Mouse (Mus musculus): ENCODE data around the gene Taar8a. TPM values are rescaled to one million over a fixed set of nuclear protein-coding genes. Genes with fewer than 3 reads are reported as not detected.
"Not testable (repeated sequence)": the region's sequence is repeated elsewhere in the genome, so short reads cannot be mapped to it uniquely, and the experiment has no call there.

Taar8a gene
- polyA plus RNA-seq (2016; fragmentation: Nextera tagmentation; extraction: Ambion mirVana) = not detected in 2 replicates

- not testable (repeated sequence) for H3K9me3 ChIP-seq; H3K36me3 ChIP-seq (replicated peaks); H3K4me1 ChIP-seq; DNase-seq (ENCODE audit: low spot score); H3K27ac ChIP-seq (replicated peaks); H3K4me3 ChIP-seq; H3K27me3 ChIP-seq (replicated peaks; ENCODE audit: low read depth, poor library complexity, severe bottlenecking)
- 84% methylated on average over 2 of the region's 4 CpGs for WGBS
Measured at GRCm38 (mm10) chr10:24076200-24076599, at the start of gene Taar8a. Taar8a (plus strand) TSS chr10:24076500.

GRCm38 (mm10) chr10:24026922-24027321 is 49.4 kb upstream of the Taar8a start, which contains the start of gene Taar7d:
Taar7d (plus strand) TSS chr10:24027222.
- no peaks in the 10 kb centered on the region for H3K4me1 ChIP-seq
- H3K4me3 ChIP-seq = no peak within 1 kb of the TSS

GRCm38 (mm10) chr10:24031347-24031746 is 45.0 kb upstream of the Taar8a start:
- no peaks in the 10 kb centered on the region for H3K9me3 ChIP-seq
- no peaks in the 10 kb centered on the region for H3K4me1 ChIP-seq
- no peaks in the 10 kb centered on the region for H3K36me3 ChIP-seq (replicated peaks)
- no peak overlapping the region for H3K27ac ChIP-seq (replicated peaks)
- H3K27me3 ChIP-seq (replicated peaks; ENCODE audit: low read depth, poor library complexity, severe bottlenecking) = no peaks in the 10 kb centered on the region
- H3K4me3 ChIP-seq = no peak overlapping the region
- DNase-seq (ENCODE audit: low spot score) = no peak

More at GRCm38 (mm10) chr10:24026922-24027321, 49.4 kb upstream of the Taar8a start, which contains the start of gene Taar7d:
- Histone ChIP-seq H3K36me3 (replicated peaks) (no peaks in the 10 kb centered on the region), H3K27ac (replicated peaks) (no peak within 1 kb of the TSS), H3K27me3 (replicated peaks; ENCODE audit: low read depth, poor library complexity, severe bottlenecking) (no peaks in the 10 kb centered on the region), H3K9me3 (no peaks in the 10 kb centered on the region)
- DNase-seq (ENCODE audit: low spot score) = no peak

GRCm38 (mm10) chr10:24037314-24037713 is 39.0 kb upstream of the Taar8a start, which contains the start of gene Taar7e:
Taar7e (plus strand) TSS chr10:24037614.
- H3K9me3 ChIP-seq = no peaks in the 10 kb centered on the region
- H3K27ac ChIP-seq (replicated peaks) = no peak within 1 kb of the TSS
- H3K4me3 ChIP-seq = no peak within 1 kb of the TSS
- no peaks in the 10 kb centered on the region for H3K4me1 ChIP-seq
- WGBS = 89% methylated on average over 2 of the region's 2 CpGs
- H3K27me3 ChIP-seq (replicated peaks; ENCODE audit: low read depth, poor library complexity, severe bottlenecking) = no peaks in the 10 kb centered on the region
- DNase-seq (ENCODE audit: low spot score) = no peak
- no peaks in the 10 kb centered on the region for H3K36me3 ChIP-seq (replicated peaks)

- DNase-seq (ENCODE audit: low spot score) = no peak
- Histone ChIP-seq H3K4me1 (no peaks in the 10 kb centered on the region), H3K9me3 (no peaks in the 10 kb centered on the region), H3K4me3 (no peak overlapping the region), H3K36me3 (replicated peaks) (no peaks in the 10 kb centered on the region), H3K27me3 (replicated peaks; ENCODE audit: low read depth, poor library complexity, severe bottlenecking) (no peaks in the 10 kb centered on the region), H3K27ac (replicated peaks) (no peak overlapping the region)
- WGBS = 66% methylated on average over 2 of the region's 2 CpGs
Measured at GRCm38 (mm10) chr10:24040120-24040869, 36.0 kb upstream of the Taar8a start.

GRCm38 (mm10) chr10:24049210-24049609 is 27.1 kb upstream of the Taar8a start, which contains the start of gene Taar7f:
Taar7f (plus strand) TSS chr10:24049510.
- no peak for DNase-seq (ENCODE audit: low spot score)
- Histone ChIP-seq H3K27me3 (replicated peaks; ENCODE audit: low read depth, poor library complexity, severe bottlenecking) (no peaks in the 10 kb centered on the region), H3K36me3 (replicated peaks) (no peaks in the 10 kb centered on the region), H3K9me3 (no peaks in the 10 kb centered on the region), H3K4me1 (no peaks in the 10 kb centered on the region), H3K27ac (replicated peaks) (no peak within 1 kb of the TSS), H3K4me3 (no peak within 1 kb of the TSS)

GRCm38 (mm10) chr10:24052039-24052438 is 24.3 kb upstream of the Taar8a start:
- Histone ChIP-seq H3K4me3 (no peak overlapping the region), H3K4me1 (no peaks in the 10 kb centered on the region), H3K36me3 (replicated peaks) (no peaks in the 10 kb centered on the region), H3K9me3 (no peaks in the 10 kb centered on the region), H3K27me3 (replicated peaks; ENCODE audit: low read depth, poor library complexity, severe bottlenecking) (no peaks in the 10 kb centered on the region), H3K27ac (replicated peaks) (no peak overlapping the region)
- 77% methylated on average over 5 of the region's 5 CpGs for WGBS
- DNase-seq (ENCODE audit: low spot score) = no peak

GRCm38 (mm10) chr10:24058986-24059385 is 17.3 kb upstream of the Taar8a start:
- WGBS = 91% methylated on average over 3 of the region's 3 CpGs

GRCm38 (mm10) chr10:24074751-24075150 is 1.5 kb upstream of the Taar8a start:
- DNase-seq (ENCODE audit: low spot score); H3K4me3 ChIP-seq; H3K36me3 ChIP-seq (replicated peaks); H3K9me3 ChIP-seq; H3K27me3 ChIP-seq (replicated peaks; ENCODE audit: low read depth, poor library complexity, severe bottlenecking); H3K27ac ChIP-seq (replicated peaks); H3K4me1 ChIP-seq: not testable (repeated sequence)
- WGBS = 38% methylated on average over 2 of the region's 2 CpGs

More at GRCm38 (mm10) chr10:24058986-24059385, 17.3 kb upstream of the Taar8a start:
- Histone ChIP-seq H3K4me3 (no peak overlapping the region), H3K27me3 (replicated peaks; ENCODE audit: low read depth, poor library complexity, severe bottlenecking) (no peaks in the 10 kb centered on the region), H3K4me1 (no peaks in the 10 kb centered on the region), H3K27ac (replicated peaks) (no peak overlapping the region), H3K36me3 (replicated peaks) (no peaks in the 10 kb centered on the region), H3K9me3 (no peaks in the 10 kb centered on the region)
- no peak for DNase-seq (ENCODE audit: low spot score)

GRCm38 (mm10) chr10:24080166-24080565 is 3.9 kb downstream of the Taar8a start:
- no peaks in the 10 kb centered on the region for H3K36me3 ChIP-seq (replicated peaks)
- WGBS = 39% methylated on average over 3 of the region's 3 CpGs
- H3K4me3 ChIP-seq = no peak overlapping the region
- H3K27me3 ChIP-seq (replicated peaks; ENCODE audit: low read depth, poor library complexity, severe bottlenecking) = no peaks in the 10 kb centered on the region
- no peaks in the 10 kb centered on the region for H3K4me1 ChIP-seq
- peak; percentile 45 for DNase-seq (ENCODE audit: low spot score)
- H3K9me3 ChIP-seq = no peaks in the 10 kb centered on the region
- H3K27ac ChIP-seq (replicated peaks) = no peak overlapping the region

GRCm38 (mm10) chr10:24085936-24086335 is 9.6 kb downstream of the Taar8a start:
- 70% methylated on average over 5 of the region's 5 CpGs for WGBS
- no peaks in the 10 kb centered on the region for H3K36me3 ChIP-seq (replicated peaks)
- no peak for DNase-seq (ENCODE audit: low spot score)
- no peak overlapping the region for H3K4me3 ChIP-seq
- H3K9me3 ChIP-seq = no peaks in the 10 kb centered on the region
- no peaks in the 10 kb centered on the region for H3K4me1 ChIP-seq
- H3K27me3 ChIP-seq (replicated peaks; ENCODE audit: low read depth, poor library complexity, severe bottlenecking) = no peaks in the 10 kb centered on the region
- H3K27ac ChIP-seq (replicated peaks) = no peak overlapping the region

- Histone ChIP-seq H3K9me3 (no peaks in the 10 kb centered on the region), H3K4me3 (no peak overlapping the region), H3K4me1 (no peaks in the 10 kb centered on the region), H3K27me3 (replicated peaks; ENCODE audit: low read depth, poor library complexity, severe bottlenecking) (no peaks in the 10 kb centered on the region), H3K36me3 (replicated peaks) (no peaks in the 10 kb centered on the region), H3K27ac (replicated peaks) (no peak overlapping the region)
- 79% methylated on average over 5 of the region's 5 CpGs for WGBS
- no peak for DNase-seq (ENCODE audit: low spot score)
Measured at GRCm38 (mm10) chr10:24086555-24086954, 10.3 kb downstream of the Taar8a start.

GRCm38 (mm10) chr10:24087168-24087567 is 10.9 kb downstream of the Taar8a start:
- Histone ChIP-seq H3K36me3 (replicated peaks) (no peaks in the 10 kb centered on the region), H3K27ac (replicated peaks) (no peak overlapping the region), H3K4me1 (no peaks in the 10 kb centered on the region), H3K4me3 (no peak overlapping the region), H3K9me3 (no peaks in the 10 kb centered on the region), H3K27me3 (replicated peaks; ENCODE audit: low read depth, poor library complexity, severe bottlenecking) (no peaks in the 10 kb centered on the region)
- 94% methylated on average over 2 of the region's 2 CpGs for WGBS
- no peak for DNase-seq (ENCODE audit: low spot score)
